Mouse (Mus musculus) Muller cell, postnatal 12 days (primary cell): Measurements from ENCODE around the gene Rbfox2.
"Not testable (repeated sequence)": the region's sequence is repeated elsewhere in the genome, so short reads cannot be mapped to it uniquely, and the experiment has no call there.

Experiments used
- DNase-seq: peaks from one replicate; pipeline ENCODE4 v3.0.0-alpha.2; 2015; ENCODE audit errors: inconsistent ontology term

Gene Rbfox2

DNA sequence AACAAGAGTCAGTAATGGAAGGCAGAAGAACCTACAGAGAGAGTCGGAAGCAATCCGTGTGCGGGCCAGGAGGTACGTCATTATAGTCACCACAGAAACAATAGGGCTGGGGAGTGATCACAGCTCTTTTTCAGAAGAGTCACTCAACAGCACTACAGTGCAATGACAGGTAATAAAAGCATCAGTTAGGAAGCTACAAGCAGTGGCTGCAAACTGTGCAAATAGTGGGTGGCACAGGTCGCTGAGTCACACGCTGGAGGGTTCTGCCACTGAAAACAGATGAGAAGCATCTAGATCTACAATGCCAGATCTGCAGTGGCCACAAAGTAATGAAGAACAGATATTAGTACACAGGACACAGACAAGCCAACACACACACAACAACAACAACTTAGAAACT lies 32.9 kb downstream of the Rbfox2 start:
- no peak for DNase-seq

- no peak for DNase-seq
These were observed 35.5 kb downstream of the Rbfox2 start for GRCm38 (mm10) chr15:77271285-77271684.

DNA sequence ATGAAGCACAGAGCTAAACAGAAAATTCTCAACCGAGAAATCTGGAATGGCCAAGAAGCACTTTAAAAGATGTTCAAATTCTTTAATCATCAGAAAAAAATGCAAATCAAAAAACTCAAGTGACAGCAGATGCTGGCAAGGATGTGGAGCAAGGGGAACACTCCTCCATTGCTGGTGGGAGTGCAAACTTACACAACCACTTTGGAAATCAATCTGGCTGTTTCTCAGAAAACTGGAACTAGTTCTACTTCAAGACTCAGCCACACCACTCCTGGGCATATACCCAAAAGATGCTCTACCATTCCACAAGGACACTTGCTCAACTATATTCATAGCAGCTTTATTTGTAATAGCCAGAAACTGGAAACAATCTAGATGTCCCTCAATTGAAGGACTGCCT lies 37.3 kb downstream of the Rbfox2 start:
- DNase-seq, result not testable (repeated sequence)

DNA sequence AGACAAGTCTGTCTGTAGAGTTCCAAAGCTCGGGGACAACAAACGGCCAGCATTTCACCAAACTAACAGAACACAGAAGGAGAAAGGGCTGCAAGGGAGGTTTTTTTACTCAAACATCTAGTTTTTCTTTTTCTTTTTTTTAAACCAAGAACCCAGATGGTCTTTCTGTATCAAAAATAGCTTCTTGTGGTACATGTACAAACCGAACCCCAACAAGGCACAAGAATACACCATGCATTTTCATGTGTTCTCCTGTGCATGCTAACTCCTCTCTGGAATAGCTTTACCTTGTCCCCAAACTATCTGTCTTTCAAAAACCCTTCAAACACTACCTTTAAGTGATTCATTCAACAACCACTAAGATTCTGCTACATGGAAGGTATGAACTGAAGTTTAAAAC lies 38.4 kb downstream of the Rbfox2 start:
- DNase-seq, result no peak

GRCm38 (mm10) chr15:77265318-77265717 lies 41.5 kb downstream of the Rbfox2 start:
- peak; percentile 21 for DNase-seq

DNA sequence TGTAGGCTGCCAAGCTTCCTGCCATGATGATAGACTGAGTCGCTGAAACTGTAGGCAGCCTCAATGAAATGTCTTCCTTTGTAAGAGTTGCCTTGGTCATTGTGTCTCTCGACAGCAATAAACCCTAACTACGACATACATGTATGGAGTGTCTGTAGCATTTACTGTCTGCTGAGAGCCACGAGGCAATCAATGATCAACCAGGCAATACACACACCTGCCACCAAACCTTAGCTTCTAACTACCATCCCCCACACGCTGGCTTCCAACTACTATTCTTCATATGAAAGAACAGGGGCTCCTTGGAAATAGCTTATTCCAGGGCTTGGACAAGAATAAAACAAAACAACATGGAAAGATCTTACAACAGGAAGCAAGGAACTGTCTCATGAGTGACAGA lies 42.5 kb downstream of the Rbfox2 start:
- no peak for DNase-seq

DNA sequence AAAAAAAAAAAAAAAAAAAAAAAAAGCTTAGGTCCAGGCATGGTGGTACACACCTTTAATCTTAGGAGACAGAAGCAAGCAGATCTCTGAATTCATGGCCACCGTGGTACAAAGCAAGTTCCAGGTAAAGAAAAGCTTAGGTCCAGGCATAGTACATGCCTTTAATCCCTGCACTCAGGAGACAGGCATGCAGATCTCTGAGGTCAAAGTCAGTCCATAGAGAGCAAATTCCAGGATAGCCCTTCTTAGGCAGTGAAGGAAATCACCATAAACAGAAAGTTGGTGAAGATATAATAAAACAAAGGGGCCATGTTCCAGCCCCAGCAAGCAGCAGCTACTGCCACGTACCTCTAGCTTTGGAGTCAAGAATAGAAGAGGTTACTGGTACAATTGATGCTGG lies 44.0 kb downstream of the Rbfox2 start:
- no peak for DNase-seq

DNA sequence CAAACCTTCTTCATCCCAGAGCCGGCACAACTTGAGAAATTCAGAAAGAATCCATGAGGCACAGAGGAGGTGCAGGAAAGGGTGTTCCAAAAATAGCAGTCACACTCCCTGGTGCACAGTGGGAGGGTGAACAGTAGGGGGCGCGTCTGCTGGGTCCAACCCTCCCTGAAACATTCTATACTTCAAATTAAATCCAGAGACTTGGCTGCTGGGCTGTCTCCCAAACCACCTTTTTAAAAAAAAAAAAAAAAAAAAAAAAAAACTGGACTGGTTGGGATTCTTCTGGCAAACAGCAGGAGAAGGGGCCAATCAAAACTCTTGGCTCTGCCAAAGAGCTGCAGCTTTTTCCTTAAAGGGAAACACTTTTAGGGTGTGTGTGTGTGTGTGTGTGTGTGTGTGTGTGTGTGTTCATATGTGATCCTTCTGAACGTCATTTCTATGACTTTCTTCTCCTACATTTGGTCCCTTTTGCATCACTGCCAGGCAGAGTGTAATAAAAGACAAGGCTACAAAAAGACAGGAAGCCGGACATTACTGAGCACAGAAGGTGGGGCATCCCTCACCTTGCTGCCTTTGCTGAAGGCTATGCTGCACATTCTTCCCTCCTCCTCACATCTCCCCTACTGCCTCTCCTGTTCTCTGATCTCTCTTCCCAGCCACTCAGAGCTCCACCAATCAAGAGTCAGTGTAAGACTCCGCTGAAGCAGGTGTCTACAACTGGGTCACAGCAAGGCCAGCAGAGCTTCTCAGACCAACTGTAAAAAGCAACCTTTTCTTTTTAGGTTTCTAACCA lies 49.2 kb downstream of the Rbfox2 start:
- DNase-seq, result peak; percentile 71

DNA sequence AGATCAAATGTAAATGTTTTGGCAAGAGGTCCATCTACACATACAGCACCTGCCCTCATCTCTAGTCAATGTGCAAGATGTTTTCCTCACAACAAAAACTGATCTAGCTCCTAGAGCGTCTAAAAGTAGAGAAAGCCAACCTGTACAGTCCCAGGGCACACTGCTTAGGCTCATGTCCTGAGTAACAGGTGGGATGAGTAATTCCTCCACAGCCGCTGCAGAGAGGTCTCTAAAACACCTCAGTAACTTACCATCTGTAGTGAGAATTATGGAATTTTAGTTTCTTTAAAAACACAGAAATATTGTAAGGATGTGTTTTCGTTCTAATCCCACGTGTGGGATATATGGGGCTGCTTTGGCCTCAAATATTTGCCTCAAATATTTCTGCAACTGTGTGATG lies 50.0 kb downstream of the Rbfox2 start:
- DNase-seq, result no peak

DNA sequence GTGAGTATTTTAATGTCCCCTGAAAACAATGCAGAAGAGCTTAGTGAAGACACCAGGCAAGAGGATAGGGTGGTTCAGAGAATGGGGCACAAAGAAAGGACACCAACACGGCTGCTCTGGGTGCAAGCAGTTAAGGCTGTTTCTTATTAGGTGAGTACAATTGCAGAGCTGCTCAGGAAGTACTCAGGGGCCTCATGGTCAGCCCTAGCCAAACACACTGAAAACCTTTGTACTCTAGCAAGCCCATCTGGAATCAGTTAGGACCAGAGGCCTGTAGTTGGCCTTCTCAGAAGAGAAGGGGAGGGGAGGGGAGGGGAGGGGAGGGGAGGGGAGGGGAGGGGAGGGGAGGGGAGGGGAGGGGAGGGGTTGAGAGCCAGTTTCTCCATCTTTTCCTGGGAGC lies 52.2 kb downstream of the Rbfox2 start:
- DNase-seq, result peak; percentile 47

DNA sequence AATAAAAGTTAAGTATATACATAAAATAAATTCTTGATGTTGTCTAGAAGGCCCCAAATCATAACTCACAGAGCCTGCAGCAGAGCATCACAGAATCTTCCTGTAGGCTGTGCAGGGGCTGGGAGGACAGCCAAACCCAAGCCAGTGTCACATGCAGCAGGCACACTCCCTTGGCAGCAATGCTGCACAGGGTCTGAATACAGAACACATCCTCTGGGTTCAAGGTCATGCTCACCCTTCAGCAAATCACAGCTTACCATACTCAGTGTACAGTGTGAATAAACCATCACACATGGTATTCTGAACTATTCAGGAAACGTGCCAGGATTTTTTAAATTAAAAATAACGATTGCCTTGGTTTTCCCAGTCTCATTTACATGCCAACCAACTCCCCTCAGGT lies 52.7 kb downstream of the Rbfox2 start:
- peak; percentile 16 for DNase-seq

- DNase-seq, result no peak
These were observed 55.1 kb downstream of the Rbfox2 start for GRCm38 (mm10) chr15:77251706-77252105.

- no peak for DNase-seq
These were observed 56.0 kb downstream of the Rbfox2 start for GRCm38 (mm10) chr15:77250806-77251205.

GRCm38 (mm10) chr15:77249421-77249820 lies 57.4 kb downstream of the Rbfox2 start:
- no peak for DNase-seq

DNA sequence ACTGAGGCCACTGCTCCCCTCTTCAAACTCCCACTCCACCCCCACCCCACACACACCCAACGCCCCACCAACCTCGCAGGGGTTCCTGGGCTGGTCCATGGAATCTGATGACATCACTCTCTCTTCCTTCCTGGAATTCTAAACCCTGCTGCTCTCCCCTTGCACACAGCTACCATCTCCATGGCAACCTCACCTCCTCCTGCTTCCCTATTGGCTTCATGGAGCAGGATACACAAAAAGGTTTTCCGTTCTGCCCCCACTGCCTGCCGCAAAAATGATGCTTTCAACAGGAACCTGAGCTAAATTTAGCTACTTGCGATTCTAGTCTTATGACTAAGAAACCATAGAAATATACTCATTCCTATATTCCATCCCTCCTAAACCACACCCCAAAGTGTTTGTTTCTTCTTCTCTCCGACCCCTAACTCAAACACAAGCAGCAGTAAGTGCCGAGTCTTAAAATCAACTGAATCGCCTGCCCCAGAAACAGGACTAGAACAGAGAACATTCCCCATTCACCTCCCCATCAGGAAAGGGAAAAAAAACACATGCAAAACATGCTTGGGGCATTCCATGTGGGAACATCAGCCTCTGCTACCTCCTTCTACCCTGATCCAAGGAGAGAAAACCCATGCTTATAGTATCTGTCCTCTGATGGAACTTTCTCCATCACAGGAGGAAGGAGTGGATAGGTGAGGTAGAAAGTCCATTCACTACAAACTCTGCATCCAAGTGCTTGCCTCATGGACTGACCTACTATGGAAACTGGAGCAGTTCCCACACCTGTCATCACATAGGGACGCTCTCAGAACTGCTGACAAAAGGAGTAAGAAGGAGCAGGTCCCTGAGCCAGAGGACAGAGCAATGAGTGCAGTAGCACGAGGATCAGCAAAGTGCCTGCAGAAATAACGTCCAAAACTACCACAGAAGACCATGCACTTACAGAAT lies 61.1 kb downstream of the Rbfox2 start:
- DNase-seq, result peak; percentile 76

GRCm38 (mm10) chr15:77244634-77245033 lies 62.2 kb downstream of the Rbfox2 start:
- DNase-seq, result no peak

DNA sequence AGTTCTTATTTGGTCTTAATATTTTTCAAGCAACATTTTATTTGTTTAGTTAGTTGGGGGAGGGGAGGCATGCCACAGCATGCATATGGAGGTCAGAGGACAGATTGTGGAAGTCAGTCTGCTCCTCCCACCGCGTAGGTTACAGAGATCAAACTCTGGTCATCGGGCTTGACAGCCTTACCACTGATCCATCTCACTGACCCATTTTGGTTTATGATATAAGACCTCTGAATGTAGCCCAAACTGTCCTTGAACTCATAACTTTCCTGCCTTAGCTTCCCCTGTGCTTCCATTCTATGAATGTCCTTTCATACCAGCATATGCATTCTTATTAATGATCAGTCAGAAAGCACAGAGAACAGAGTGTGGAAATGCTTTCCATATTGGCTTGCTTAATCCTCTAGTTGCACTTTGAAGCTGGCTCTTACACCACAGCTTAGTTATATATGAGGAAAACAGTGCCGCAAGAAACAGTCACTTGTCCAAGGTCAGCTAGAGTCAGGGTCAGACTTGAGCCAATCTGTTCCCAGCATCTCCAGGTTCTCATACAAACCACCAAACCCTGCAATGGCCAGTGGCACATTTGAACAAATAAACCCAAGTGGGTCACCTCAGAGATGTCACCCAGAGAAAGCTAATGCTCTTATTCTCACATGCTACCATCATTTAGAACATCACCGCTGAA lies 62.8 kb downstream of the Rbfox2 start:
- no peak for DNase-seq

DNA sequence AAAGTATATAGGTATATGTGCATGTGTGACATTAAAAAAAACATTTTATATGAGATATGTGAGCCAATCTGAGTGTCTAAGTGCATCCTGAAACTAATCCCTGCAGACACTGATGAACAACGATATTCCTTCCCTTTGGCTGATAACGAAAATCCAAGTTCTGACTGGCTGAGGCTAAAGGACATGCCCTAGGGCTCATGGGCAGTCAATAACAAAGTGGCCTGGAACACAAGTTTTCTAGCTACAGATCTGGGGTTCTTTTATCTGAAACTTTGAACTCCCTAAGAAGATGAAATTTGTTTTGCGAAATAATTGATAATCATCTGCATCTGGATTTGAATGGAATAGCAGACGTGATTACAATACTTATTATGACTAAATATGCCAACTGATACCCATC lies 66.2 kb downstream of the Rbfox2 start:
- no peak for DNase-seq

DNA sequence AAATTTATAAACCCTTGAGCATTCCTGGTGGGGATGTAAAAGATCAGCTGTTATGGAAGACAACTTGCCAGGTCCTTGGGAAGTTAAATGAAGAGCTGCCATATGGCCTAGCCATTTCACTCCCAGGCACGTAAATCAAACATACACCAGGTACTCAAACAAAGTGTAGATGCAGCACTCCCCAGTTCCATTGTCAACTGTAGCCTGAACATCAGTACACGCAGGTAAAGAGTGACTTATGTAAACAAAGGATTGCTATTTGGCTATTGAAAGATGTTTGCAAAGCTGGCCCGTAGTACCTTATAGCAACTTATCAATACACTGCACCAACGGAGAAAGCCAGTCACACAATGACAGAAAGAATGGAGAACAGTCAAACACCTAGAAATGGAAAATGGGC lies 67.2 kb downstream of the Rbfox2 start:
- DNase-seq, result no peak

DNA sequence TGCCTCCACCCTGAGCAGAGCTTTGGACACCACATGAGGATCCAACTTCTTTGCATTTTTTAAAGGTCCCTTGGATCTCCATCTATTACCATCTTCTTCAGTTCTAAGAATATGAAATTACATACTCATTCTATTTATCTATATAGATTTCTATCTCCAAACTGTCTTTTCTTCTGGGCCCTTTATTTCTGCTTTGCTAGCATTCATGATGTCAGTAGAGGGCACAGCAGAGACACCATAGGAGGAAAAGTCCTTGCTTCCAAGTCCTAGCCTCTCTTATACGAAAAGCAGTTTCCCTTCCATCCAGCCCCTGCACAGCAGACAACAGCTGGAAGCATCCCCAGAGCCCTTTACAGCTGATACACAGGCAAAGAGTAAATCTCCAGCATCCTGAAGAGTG lies 69.1 kb downstream of the Rbfox2 start:
- DNase-seq, result no peak

DNA sequence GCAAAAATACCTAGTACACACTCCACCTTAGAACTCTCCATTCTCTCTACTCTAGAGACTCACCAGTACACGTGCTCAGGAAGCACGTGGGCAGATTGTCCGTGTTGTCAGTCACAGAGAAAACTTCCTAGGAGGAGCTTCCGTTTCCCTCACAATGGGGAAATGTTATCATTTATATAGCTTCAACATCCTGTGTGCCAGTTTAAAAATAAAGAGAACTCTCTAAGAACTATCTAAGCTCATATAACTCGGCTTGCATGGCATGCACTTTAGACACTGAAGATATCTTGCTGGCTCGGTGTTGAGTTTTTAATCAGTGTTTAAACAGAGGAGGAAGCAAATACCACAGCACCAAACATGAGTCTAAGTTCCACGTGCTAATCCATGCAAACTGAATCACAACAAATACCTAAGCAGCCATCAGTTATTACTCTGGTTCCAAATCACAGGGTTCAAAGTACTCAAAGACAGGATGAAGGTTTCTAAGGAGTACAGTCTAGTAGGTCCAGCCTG lies 70.7 kb downstream of the Rbfox2 start:
- DNase-seq, result no peak

- DNase-seq, result no peak
These were observed 71.3 kb downstream of the Rbfox2 start for GRCm38 (mm10) chr15:77235551-77235950.
